Mouse (Mus musculus): Measurements from ENCODE around the gene Itpk1. TPM values are rescaled to one million over a fixed set of nuclear protein-coding genes. Genes with fewer than 3 reads are reported as not detected.

Gene Itpk1
- polyA plus RNA-seq, 1 experiment from 2014 or later: 15.9 TPM

DNA sequence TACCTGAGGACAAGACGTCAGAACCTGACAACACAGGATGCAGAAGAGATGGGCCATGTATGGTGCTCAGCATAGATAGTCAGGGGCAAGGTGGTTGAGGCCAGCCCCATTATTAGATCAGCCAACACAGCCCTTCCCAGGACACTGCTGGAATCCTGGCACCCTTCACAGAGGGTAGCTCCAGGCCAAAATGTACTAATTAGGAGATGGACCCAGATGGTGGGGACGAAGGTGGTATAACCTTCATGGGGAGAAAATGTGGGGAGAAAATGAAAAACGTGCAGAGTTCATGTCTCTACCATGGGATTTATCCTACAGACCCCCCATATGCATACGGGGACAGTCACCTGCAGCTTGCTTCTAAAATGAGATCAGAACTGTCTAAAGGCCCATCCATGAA lies 91.3 kb downstream of the Itpk1 start:
- H3K4me1 ChIP-seq (ENCODE audit: control insufficient read depth, insufficient read depth, low read length): no peaks in the 10 kb centered on the region; the same call in 1 of the 2 replicates
- H3K36me3 ChIP-seq (ENCODE audit: control insufficient read depth, insufficient read depth, low read length): 0 out of 2 replicates have a peak, but pooled peaks cover 2% of the 10 kb centered on the region
- H3K9ac ChIP-seq (replicated peaks; ENCODE audit: low read depth, low read length): no peak overlapping the region
- no peak overlapping the region for H3K27ac ChIP-seq (ENCODE audit: low read length)
- no peaks in the 10 kb centered on the region for H3K27me3 ChIP-seq (ENCODE audit: control insufficient read depth, insufficient read depth, low read length)
- ATAC-seq (ENCODE audit: insufficient number of reproducible peaks, insufficient read depth, low FRiP score, low read depth): no peak
- WGBS: 86% methylated on average over 4 of the region's 4 CpGs
- no peaks in the 10 kb centered on the region for H3K9me3 ChIP-seq (ENCODE audit: control insufficient read depth, low read depth, low read length)
- no peak overlapping the region for H3K4me3 ChIP-seq (ENCODE audit: low read depth, low read length)
- no peak overlapping the region for H3K4me2 ChIP-seq (replicated peaks; ENCODE audit: low read depth, low read length)

DNA sequence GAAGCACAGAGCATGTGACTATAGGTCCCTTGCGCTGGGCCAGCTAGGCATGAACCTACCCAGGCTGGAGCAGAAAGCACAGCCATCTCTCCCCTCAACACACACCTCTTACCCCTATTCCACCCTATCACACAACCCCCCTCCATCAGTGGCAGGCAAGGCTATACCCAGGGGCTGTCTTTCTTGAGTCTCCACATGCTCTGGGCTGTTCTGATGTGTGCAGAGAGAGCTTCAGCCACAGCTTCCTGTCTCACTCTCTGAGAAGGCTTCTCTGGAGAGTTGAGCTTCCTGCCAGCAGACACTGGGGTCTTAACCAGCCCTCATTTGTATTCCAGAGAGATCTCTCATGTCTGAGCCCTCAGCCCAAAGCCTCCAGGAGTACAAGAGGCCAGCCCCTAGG lies 92.3 kb downstream of the Itpk1 start:
- 95% methylated on average over 1 of the region's 1 CpGs for WGBS
- no peak overlapping the region for H3K27ac ChIP-seq (ENCODE audit: low read length)

DNA sequence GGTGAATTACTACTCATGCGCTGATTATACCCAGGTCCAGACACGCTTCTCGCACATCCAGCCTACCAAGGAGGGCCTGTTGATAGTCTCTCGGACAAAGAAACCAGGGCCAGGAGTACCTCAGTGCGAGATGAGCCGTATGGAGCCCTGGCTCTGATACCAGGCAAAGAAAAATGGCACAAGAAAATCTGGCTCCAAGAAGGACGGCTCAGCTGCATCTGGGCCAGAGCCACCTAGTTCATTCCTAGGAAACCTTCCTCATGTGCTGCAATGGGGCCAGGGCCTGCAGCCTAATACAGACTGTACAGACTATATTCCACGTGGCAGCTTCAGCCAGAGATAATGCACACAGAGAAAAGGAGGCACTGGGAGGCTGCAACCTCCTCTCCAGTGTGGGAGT lies 93.8 kb downstream of the Itpk1 start:
- Histone ChIP-seq H3K27me3 (ENCODE audit: control insufficient read depth, insufficient read depth, low read length) (no peaks in the 10 kb centered on the region), H3K4me2 (replicated peaks; ENCODE audit: low read depth, low read length) (no peak overlapping the region), H3K4me3 (ENCODE audit: low read depth, low read length) (no peak overlapping the region), H3K36me3 (ENCODE audit: control insufficient read depth, insufficient read depth, low read length) (no peaks in the 10 kb centered on the region), H3K9me3 (ENCODE audit: control insufficient read depth, low read depth, low read length) (no peaks in the 10 kb centered on the region), H3K4me1 (ENCODE audit: control insufficient read depth, insufficient read depth, low read length) (no peaks in the 10 kb centered on the region), H3K27ac (ENCODE audit: low read length) (no peak overlapping the region), H3K9ac (replicated peaks; ENCODE audit: low read depth, low read length) (no peak overlapping the region)
- ATAC-seq (ENCODE audit: insufficient number of reproducible peaks, insufficient read depth, low FRiP score, low read depth): no peak
- 89% methylated on average over 8 of the region's 8 CpGs for WGBS

More for the DNA sequence above, 92.3 kb downstream of the Itpk1 start:
- Histone ChIP-seq H3K27me3 (ENCODE audit: control insufficient read depth, insufficient read depth, low read length) (no peaks in the 10 kb centered on the region), H3K9ac (replicated peaks; ENCODE audit: low read depth, low read length) (no peak overlapping the region), H3K4me2 (replicated peaks; ENCODE audit: low read depth, low read length) (no peak overlapping the region), H3K36me3 (ENCODE audit: control insufficient read depth, insufficient read depth, low read length) (0 out of 2 replicates have a peak, but pooled peaks cover 2% of the 10 kb centered on the region), H3K9me3 (ENCODE audit: control insufficient read depth, low read depth, low read length) (no peaks in the 10 kb centered on the region), H3K4me3 (ENCODE audit: low read depth, low read length) (no peak overlapping the region), H3K4me1 (ENCODE audit: control insufficient read depth, insufficient read depth, low read length) (no peaks in the 10 kb centered on the region)
- no peak for ATAC-seq (ENCODE audit: insufficient number of reproducible peaks, insufficient read depth, low FRiP score, low read depth)

DNA sequence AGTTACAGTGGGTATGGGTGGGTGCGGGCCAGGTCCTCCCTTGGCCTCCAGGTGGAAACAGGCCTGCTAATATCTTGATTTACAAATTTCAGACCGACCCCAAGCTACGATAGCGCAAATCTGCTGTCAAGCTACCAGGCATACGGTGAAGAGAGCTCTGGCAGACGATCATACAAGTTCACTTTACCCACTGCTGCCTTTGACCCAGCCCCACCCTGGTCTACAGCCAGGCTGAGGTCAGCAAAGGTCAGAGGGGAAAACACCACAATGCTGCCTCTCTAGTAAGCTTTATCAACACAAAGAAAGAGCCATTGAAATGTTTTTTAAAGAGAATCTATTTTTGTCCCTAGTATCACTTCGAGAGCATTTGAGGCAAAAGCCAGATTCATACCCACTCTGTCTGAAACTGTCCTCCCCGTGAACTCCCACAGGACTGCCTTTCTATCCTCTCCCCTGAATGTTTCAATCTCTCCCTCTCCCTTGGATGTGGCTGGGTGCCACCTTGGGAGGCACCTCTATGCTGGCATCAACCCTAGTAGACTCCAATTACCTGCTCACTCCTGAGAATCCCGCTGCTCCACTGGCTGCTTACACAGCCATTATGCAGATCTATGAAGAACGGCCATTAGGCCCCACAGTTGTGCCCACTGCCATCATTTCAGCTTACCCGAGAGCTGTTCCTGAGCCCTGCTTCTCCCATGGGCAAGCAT lies 96.8 kb downstream of the Itpk1 start:
- no peak for ATAC-seq (ENCODE audit: insufficient number of reproducible peaks, insufficient read depth, low FRiP score, low read depth)
- Histone ChIP-seq H3K9ac (replicated peaks; ENCODE audit: low read depth, low read length) (no peak overlapping the region), H3K4me3 (ENCODE audit: low read depth, low read length) (no peak overlapping the region), H3K36me3 (ENCODE audit: control insufficient read depth, insufficient read depth, low read length) (no peaks in the 10 kb centered on the region), H3K27ac (ENCODE audit: low read length) (no peak overlapping the region), H3K4me1 (ENCODE audit: control insufficient read depth, insufficient read depth, low read length) (no peaks in the 10 kb centered on the region), H3K9me3 (ENCODE audit: control insufficient read depth, low read depth, low read length) (no peaks in the 10 kb centered on the region), H3K27me3 (ENCODE audit: control insufficient read depth, insufficient read depth, low read length) (no peaks in the 10 kb centered on the region), H3K4me2 (replicated peaks; ENCODE audit: low read depth, low read length) (no peak overlapping the region)
- WGBS: 74% methylated on average over 11 of the region's 11 CpGs

DNA sequence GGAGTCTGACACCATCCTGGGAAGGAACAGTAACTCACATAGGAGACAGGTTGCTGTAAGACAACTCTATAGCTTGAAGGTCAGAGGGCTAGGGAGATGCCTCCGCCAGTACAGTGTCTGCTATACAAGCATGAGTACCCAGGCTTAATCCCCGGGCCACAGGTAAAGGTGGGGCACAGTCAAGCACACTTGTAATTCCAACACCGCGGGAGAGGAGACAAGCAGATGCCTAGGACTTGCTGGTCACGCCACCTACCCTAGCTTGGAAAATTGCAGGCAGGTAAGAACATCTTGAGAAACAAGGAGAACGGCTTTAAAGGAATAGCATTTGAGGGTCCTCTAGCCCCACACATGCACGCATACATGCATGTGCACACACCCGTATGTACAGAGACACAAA lies 97.7 kb downstream of the Itpk1 start:
- no peak for ATAC-seq (ENCODE audit: insufficient number of reproducible peaks, insufficient read depth, low FRiP score, low read depth)
- H3K36me3 ChIP-seq (ENCODE audit: control insufficient read depth, insufficient read depth, low read length): no peaks in the 10 kb centered on the region
- H3K9me3 ChIP-seq (ENCODE audit: control insufficient read depth, low read depth, low read length): no peaks in the 10 kb centered on the region
- no peaks in the 10 kb centered on the region for H3K27me3 ChIP-seq (ENCODE audit: control insufficient read depth, insufficient read depth, low read length)
- H3K4me1 ChIP-seq (ENCODE audit: control insufficient read depth, insufficient read depth, low read length): no peaks in the 10 kb centered on the region
- H3K4me2 ChIP-seq (replicated peaks; ENCODE audit: low read depth, low read length): no peak overlapping the region
- H3K4me3 ChIP-seq (ENCODE audit: low read depth, low read length): no peak overlapping the region
- H3K9ac ChIP-seq (replicated peaks; ENCODE audit: low read depth, low read length): no peak overlapping the region
- 89% methylated on average over 8 of the region's 8 CpGs for WGBS
- no peak overlapping the region for H3K27ac ChIP-seq (ENCODE audit: low read length)

DNA sequence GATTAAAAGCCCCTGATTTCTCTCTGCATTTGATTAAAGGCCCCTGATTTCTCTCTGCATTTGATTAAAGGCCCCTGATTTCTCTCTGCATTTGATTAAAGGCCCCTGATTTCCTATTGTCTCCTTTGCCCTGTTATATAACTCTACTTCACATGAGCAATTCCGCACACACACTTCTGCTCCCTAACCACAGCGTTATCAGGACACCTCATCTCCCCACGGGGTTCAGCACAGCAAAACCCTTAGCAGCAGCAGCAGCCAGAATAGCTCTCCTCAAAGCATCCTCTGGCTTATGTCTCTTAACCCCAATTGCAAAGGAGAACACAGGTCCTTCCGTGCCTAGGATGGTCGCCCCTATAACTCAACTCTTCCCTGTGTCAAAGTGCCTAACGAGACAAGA lies 99.1 kb downstream of the Itpk1 start:
- no peak overlapping the region for H3K4me3 ChIP-seq (ENCODE audit: low read depth, low read length)
- H3K9ac ChIP-seq (replicated peaks; ENCODE audit: low read depth, low read length): no peak overlapping the region
- no peaks in the 10 kb centered on the region for H3K4me1 ChIP-seq (ENCODE audit: control insufficient read depth, insufficient read depth, low read length)
- H3K9me3 ChIP-seq (ENCODE audit: control insufficient read depth, low read depth, low read length): no peaks in the 10 kb centered on the region
- no peaks in the 10 kb centered on the region for H3K27me3 ChIP-seq (ENCODE audit: control insufficient read depth, insufficient read depth, low read length)
- 85% methylated on average over 6 of the region's 6 CpGs for WGBS
- no peak overlapping the region for H3K27ac ChIP-seq (ENCODE audit: low read length)
- H3K4me2 ChIP-seq (replicated peaks; ENCODE audit: low read depth, low read length): no peak overlapping the region
- no peak for ATAC-seq (ENCODE audit: insufficient number of reproducible peaks, insufficient read depth, low FRiP score, low read depth)
- no peaks in the 10 kb centered on the region for H3K36me3 ChIP-seq (ENCODE audit: control insufficient read depth, insufficient read depth, low read length)

DNA sequence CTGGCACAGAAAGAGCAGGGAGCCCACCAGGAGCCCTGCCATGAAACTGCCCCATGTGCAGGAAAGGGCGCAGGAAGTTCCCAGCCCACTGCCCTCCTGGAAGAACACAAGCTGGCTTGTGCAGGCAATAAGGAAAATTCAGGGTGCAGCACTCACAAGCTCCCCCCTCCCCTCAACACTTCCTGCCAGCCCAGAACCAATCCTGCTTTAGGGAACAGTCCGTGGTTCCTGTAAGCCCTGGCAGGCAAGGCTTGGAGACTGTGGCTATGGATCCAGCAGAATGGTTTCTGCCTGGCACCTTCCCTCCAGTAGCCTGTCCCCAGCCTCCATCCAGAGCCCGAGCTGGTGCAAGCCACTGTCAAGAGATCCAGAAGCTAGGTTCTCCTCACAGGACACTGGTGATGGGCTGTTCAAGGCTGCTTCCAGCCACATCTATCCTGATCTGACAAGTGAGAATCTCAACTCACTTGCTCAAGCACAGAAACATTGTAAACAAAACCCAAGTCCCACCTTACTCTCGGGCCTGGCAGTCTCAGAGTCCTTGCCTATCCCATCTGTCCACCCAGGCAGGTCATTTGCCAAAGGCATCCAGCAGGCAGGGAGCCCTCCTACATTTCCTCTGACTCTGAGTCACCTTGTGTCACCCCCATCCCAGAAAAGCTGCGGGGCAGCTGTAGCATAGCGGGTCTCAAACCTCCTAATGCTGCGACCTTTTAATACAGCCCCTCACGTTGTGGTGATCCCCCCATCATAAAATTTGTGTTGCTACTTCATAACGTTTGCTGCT lies 102.3 kb downstream of the Itpk1 start:
- Histone ChIP-seq H3K4me2 (replicated peaks; ENCODE audit: low read depth, low read length) (no peak overlapping the region), H3K36me3 (ENCODE audit: control insufficient read depth, insufficient read depth, low read length) (no peaks in the 10 kb centered on the region), H3K4me3 (ENCODE audit: low read depth, low read length) (no peak overlapping the region), H3K27me3 (ENCODE audit: control insufficient read depth, insufficient read depth, low read length) (no peaks in the 10 kb centered on the region), H3K4me1 (ENCODE audit: control insufficient read depth, insufficient read depth, low read length) (peaks cover 8% of the 10 kb centered on the region; the same call in 1 of the 2 replicates), H3K27ac (ENCODE audit: low read length) (no peak overlapping the region), H3K9me3 (ENCODE audit: control insufficient read depth, low read depth, low read length) (no peaks in the 10 kb centered on the region), H3K9ac (replicated peaks; ENCODE audit: low read depth, low read length) (no peak overlapping the region)
- WGBS: 69% methylated on average over 9 of the region's 9 CpGs
- no peak for ATAC-seq (ENCODE audit: insufficient number of reproducible peaks, insufficient read depth, low FRiP score, low read depth)

DNA sequence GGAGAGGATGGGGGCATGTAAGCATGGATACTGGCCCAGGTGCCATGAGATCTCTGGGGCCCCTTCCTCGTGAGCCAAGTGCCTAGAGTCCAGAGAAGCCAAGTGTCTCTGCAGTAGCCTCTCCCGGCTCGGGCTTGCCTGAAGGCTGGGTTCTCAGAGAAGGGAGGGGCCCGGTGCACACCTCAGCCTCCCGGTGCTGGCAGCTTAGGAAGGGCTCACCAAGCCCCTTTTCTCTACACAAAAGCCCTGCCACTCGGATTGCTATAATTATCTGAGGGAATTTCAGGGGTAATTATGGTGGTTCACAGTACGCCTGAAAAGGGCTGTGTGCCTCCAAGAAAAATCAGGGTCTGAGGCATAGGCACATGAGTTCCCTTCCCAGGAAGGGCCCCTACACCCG lies 102.9 kb downstream of the Itpk1 start:
- 56% methylated on average over 8 of the region's 8 CpGs for WGBS
- Histone ChIP-seq H3K36me3 (ENCODE audit: control insufficient read depth, insufficient read depth, low read length) (no peaks in the 10 kb centered on the region), H3K4me3 (ENCODE audit: low read depth, low read length) (no peak overlapping the region), H3K4me1 (ENCODE audit: control insufficient read depth, insufficient read depth, low read length) (peaks cover 14% of the 10 kb centered on the region; the same call in 1 of the 2 replicates), H3K4me2 (replicated peaks; ENCODE audit: low read depth, low read length) (no peak overlapping the region), H3K9me3 (ENCODE audit: control insufficient read depth, low read depth, low read length) (no peaks in the 10 kb centered on the region), H3K9ac (replicated peaks; ENCODE audit: low read depth, low read length) (no peak overlapping the region), H3K27ac (ENCODE audit: low read length) (no peak overlapping the region), H3K27me3 (ENCODE audit: control insufficient read depth, insufficient read depth, low read length) (no peaks in the 10 kb centered on the region)
- ATAC-seq (ENCODE audit: insufficient number of reproducible peaks, insufficient read depth, low FRiP score, low read depth): no peak

Measured in stomach, embryonic 14.5 days (tissue).